Mouse (Mus musculus): Measurements from ENCODE around the gene Dhx58. TPM values are rescaled to one million over a fixed set of nuclear protein-coding genes. Genes with fewer than 3 reads are reported as not detected.

The Dhx58 gene
- polyA plus RNA-seq, 1 experiment from 2014 or later: 0.74 TPM

- 0 out of 2 replicates have a peak overlapping the region, but pooled peaks have one; percentile 65 for H3K27ac ChIP-seq (ENCODE audit: poor library complexity, severe bottlenecking)
- peak overlapping the region; percentile 98 for H3K4me2 ChIP-seq
- H3K4me1 ChIP-seq (replicated peaks): peaks cover 24% of the 10 kb centered on the region
- H3K4me3 ChIP-seq: peak overlapping the region; percentile 99
- peaks cover 7% of the 10 kb centered on the region for H3K27me3 ChIP-seq (replicated peaks)
- peak overlapping the region; percentile 98 for H3K9ac ChIP-seq
- WGBS: 2% methylated on average over 13 of the region's 13 CpGs
- H3K36me3 ChIP-seq: peaks cover 9% of the 10 kb centered on the region; the same call in 1 of the 2 replicates
- H3K9me3 ChIP-seq (replicated peaks): no peaks in the 10 kb centered on the region
- no peak for ATAC-seq (ENCODE audit: insufficient number of reproducible peaks, low FRiP score)
Measured at GRCm38 (mm10) chr11:100737105-100737733, 33.1 kb upstream of the Dhx58 start.

DNA sequence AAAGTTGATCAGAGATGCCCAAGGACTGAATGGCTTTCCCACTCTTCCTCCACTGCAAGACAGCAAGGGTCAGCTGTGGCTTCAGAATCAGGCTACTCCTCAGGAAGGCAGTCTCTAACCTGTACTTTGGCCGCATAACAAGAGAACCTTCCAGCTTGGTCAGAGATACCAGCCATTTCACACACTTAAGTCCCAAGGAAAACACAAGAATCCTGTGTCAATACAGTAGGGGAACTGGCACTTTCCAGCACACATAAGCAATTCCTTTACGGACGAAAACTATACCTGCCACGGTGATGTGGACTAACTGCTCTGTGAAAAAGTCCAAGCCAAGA is 32.6 kb upstream of the Dhx58 start:
- Histone ChIP-seq H3K4me1 (replicated peaks) (peaks cover 24% of the 10 kb centered on the region), H3K9ac (peak overlapping the region; percentile 98), H3K4me3 (peak overlapping the region; percentile 99), H3K27ac (ENCODE audit: poor library complexity, severe bottlenecking) (no peak overlapping the region), H3K4me2 (peak overlapping the region; percentile 98), H3K9me3 (replicated peaks) (no peaks in the 10 kb centered on the region), H3K36me3 (peaks cover 9% of the 10 kb centered on the region; the same call in 1 of the 2 replicates), H3K27me3 (replicated peaks) (peaks cover 7% of the 10 kb centered on the region)
- 59% methylated on average over 4 of the region's 4 CpGs for WGBS
- no peak for ATAC-seq (ENCODE audit: insufficient number of reproducible peaks, low FRiP score)

GRCm38 (mm10) chr11:100735954-100736745 is 32.1 kb upstream of the Dhx58 start:
- 57% methylated on average over 14 of the region's 14 CpGs for WGBS
- Histone ChIP-seq H3K36me3 (peaks cover 9% of the 10 kb centered on the region; the same call in 1 of the 2 replicates), H3K27ac (ENCODE audit: poor library complexity, severe bottlenecking) (0 out of 2 replicates have a peak overlapping the region, but pooled peaks have one; percentile 12)

DNA sequence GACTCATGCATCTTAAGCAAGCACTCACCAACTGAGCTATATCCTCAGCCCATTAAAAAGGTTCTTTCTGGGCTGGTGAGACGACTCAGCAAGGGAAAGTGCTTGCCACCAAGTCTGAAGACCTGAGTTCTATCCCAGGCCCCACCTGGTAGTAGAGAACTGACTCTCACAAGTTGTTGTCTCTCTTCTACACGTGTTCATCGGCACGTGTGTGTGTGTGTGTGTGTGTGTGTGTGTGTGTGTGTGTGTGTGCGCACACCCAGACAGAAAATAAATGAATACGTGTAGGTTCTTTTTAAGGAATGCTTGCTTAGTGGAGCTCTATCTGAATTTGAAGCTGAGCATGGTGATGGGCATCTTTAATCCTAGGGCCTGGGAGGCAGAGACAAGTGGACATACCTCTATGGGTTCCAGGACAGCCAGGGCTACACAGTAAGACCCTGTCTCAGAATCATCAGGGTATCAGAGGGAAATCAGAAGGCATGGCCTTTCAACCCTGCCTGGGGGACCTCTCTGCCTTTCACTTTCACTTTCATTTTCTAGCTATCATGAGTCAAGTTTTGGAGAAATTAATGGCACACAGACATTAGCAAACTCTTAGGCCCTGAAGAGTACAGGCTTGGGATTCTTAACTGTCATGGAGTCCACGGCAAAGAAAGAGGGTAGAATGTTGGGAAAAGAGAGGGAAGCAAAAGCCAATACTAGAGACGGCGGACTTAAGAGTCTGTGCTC is 31.2 kb upstream of the Dhx58 start:
- H3K9me3 ChIP-seq (replicated peaks): no peaks in the 10 kb centered on the region
- ATAC-seq (ENCODE audit: insufficient number of reproducible peaks, low FRiP score): no peak
- 90% methylated on average over 9 of the region's 9 CpGs for WGBS
- peak overlapping the region; percentile 57; the same call in 1 of the 2 replicates for H3K9ac ChIP-seq
- H3K4me3 ChIP-seq: peak overlapping the region; percentile 28
- H3K27ac ChIP-seq (ENCODE audit: poor library complexity, severe bottlenecking): no peak overlapping the region
- H3K4me1 ChIP-seq (replicated peaks): peaks cover 24% of the 10 kb centered on the region
- H3K27me3 ChIP-seq (replicated peaks): peaks cover 4% of the 10 kb centered on the region
- peak overlapping the region; percentile 98 for H3K4me2 ChIP-seq
- H3K36me3 ChIP-seq: peaks cover 9% of the 10 kb centered on the region; the same call in 1 of the 2 replicates

More at GRCm38 (mm10) chr11:100735954-100736745, 32.1 kb upstream of the Dhx58 start:
- Histone ChIP-seq H3K4me3 (peak overlapping the region; percentile 99), H3K9ac (peak overlapping the region; percentile 57), H3K4me2 (peak overlapping the region; percentile 98), H3K27me3 (replicated peaks) (peaks cover 4% of the 10 kb centered on the region), H3K4me1 (replicated peaks) (peaks cover 24% of the 10 kb centered on the region), H3K9me3 (replicated peaks) (no peaks in the 10 kb centered on the region)
- no peak for ATAC-seq (ENCODE audit: insufficient number of reproducible peaks, low FRiP score)

- Histone ChIP-seq H3K4me2 (no peak overlapping the region), H3K27ac (ENCODE audit: poor library complexity, severe bottlenecking) (no peak overlapping the region), H3K27me3 (replicated peaks) (no peaks in the 10 kb centered on the region), H3K36me3 (peaks cover 23% of the 10 kb centered on the region), H3K9me3 (replicated peaks) (no peaks in the 10 kb centered on the region), H3K4me1 (replicated peaks) (peaks cover 5% of the 10 kb centered on the region), H3K9ac (no peak overlapping the region), H3K4me3 (no peak overlapping the region)
- WGBS: 86% methylated on average over 6 of the region's 6 CpGs
- no peak for ATAC-seq (ENCODE audit: insufficient number of reproducible peaks, low FRiP score)
Measured at GRCm38 (mm10) chr11:100730477-100731205, 26.6 kb upstream of the Dhx58 start.

DNA sequence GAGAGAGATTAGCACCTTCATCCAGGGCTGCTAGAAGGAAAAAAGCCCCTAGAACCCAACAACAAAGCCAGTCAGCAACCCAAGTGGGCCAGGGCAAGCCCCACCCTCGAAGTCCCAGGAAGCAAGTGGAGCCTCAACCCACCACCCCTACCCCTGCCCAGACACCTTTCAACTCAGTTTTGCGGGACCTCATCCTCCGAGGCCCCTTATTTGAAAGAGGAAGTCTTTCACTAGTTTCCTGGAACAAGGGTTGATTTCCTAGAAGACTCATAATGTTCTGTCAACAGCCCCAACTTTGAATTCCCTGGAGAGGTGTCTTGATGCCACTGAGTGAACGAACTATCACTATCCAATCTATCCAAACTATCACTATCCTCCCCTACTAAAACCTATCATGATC is 25.9 kb upstream of the Dhx58 start:
- peaks cover 21% of the 10 kb centered on the region for H3K36me3 ChIP-seq
- no peak overlapping the region for H3K4me2 ChIP-seq
- no peaks in the 10 kb centered on the region for H3K9me3 ChIP-seq (replicated peaks)
- 77% methylated on average over 4 of the region's 4 CpGs for WGBS
- H3K27me3 ChIP-seq (replicated peaks): no peaks in the 10 kb centered on the region
- H3K4me3 ChIP-seq: no peak overlapping the region
- no peak overlapping the region for H3K27ac ChIP-seq (ENCODE audit: poor library complexity, severe bottlenecking)
- H3K4me1 ChIP-seq (replicated peaks): peaks cover 5% of the 10 kb centered on the region
- H3K9ac ChIP-seq: no peak overlapping the region
- ATAC-seq (ENCODE audit: insufficient number of reproducible peaks, low FRiP score): no peak

DNA sequence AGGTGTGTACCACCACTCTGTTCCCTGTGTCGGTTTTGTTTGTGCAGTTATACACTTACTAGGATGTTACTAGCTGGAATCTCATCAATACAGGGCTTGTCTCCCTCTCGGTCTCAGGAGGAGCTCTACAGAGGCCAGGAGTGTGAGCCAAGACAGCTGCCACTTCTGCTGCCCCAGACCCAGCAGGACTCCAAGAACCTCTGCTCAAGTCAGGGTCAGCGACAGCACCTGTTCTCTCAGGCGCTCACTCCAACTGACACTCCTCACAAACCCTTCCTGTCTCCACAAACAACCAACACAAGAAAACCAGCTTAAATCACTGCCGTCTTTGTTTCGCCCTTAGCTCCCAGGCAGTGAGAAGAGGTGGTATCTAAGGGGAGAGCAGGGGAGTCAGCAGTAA is 24.5 kb upstream of the Dhx58 start:
- peaks cover 20% of the 10 kb centered on the region for H3K36me3 ChIP-seq
- peaks cover 14% of the 10 kb centered on the region for H3K4me1 ChIP-seq (replicated peaks)
- H3K4me2 ChIP-seq: no peak overlapping the region
- no peak overlapping the region for H3K27ac ChIP-seq (ENCODE audit: poor library complexity, severe bottlenecking)
- no peak overlapping the region for H3K9ac ChIP-seq
- no peak for ATAC-seq (ENCODE audit: insufficient number of reproducible peaks, low FRiP score)
- H3K4me3 ChIP-seq: no peak overlapping the region
- WGBS: 87% methylated on average over 6 of the region's 6 CpGs
- no peaks in the 10 kb centered on the region for H3K9me3 ChIP-seq (replicated peaks)
- H3K27me3 ChIP-seq (replicated peaks): no peaks in the 10 kb centered on the region

- H3K9me3 ChIP-seq (replicated peaks): no peaks in the 10 kb centered on the region
- no peak for ATAC-seq (ENCODE audit: insufficient number of reproducible peaks, low FRiP score)
- H3K4me3 ChIP-seq: no peak overlapping the region
- H3K4me2 ChIP-seq: no peak overlapping the region
- peaks cover 14% of the 10 kb centered on the region for H3K36me3 ChIP-seq
- no peaks in the 10 kb centered on the region for H3K27me3 ChIP-seq (replicated peaks)
- 93% methylated on average over 3 of the region's 3 CpGs for WGBS
- H3K27ac ChIP-seq (ENCODE audit: poor library complexity, severe bottlenecking): no peak overlapping the region
- no peak overlapping the region for H3K9ac ChIP-seq
- peaks cover 24% of the 10 kb centered on the region for H3K4me1 ChIP-seq (replicated peaks)
Measured at GRCm38 (mm10) chr11:100727201-100727600, 23.1 kb upstream of the Dhx58 start.

DNA sequence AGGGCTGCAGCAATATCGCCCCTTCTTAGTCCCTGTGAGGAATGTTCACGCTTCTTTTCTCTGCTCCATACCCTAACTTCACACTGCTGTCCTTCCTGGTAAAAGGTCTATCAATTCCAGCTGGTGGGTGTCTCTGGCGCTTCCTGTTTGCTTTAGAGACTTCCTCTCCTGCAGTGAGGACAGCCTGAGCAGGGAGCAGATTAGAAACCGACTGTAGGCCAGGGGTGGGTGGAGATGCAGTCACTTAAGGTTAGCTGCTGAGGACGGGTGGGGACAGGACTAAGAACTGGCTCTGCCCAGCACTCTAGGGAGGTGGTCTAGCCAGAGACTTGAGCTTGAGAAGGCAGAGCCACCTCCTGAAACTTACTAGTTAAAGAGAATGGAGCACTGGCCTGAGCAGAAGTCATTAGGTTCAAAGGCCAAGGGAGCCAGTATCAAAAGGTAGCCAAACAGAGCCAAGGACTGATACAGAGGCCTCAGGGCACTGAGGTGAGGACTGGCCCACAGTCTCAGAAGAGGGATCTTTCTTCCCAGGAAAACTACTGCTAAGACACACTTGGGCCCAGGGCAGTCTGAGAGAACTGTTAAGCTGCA is 20.9 kb upstream of the Dhx58 start:
- Histone ChIP-seq H3K4me2 (no peak overlapping the region; the same call in 1 of the 2 replicates), H3K9me3 (replicated peaks) (no peaks in the 10 kb centered on the region), H3K9ac (peak overlapping the region; percentile 29; the same call in 1 of the 2 replicates), H3K27me3 (replicated peaks) (no peaks in the 10 kb centered on the region), H3K27ac (ENCODE audit: poor library complexity, severe bottlenecking) (peak overlapping the region; percentile 69), H3K36me3 (peaks cover 14% of the 10 kb centered on the region), H3K4me3 (no peak overlapping the region), H3K4me1 (replicated peaks) (peaks cover 46% of the 10 kb centered on the region)
- ATAC-seq (ENCODE audit: insufficient number of reproducible peaks, low FRiP score): peak; percentile 60
- 31% methylated on average over 5 of the region's 5 CpGs for WGBS

DNA sequence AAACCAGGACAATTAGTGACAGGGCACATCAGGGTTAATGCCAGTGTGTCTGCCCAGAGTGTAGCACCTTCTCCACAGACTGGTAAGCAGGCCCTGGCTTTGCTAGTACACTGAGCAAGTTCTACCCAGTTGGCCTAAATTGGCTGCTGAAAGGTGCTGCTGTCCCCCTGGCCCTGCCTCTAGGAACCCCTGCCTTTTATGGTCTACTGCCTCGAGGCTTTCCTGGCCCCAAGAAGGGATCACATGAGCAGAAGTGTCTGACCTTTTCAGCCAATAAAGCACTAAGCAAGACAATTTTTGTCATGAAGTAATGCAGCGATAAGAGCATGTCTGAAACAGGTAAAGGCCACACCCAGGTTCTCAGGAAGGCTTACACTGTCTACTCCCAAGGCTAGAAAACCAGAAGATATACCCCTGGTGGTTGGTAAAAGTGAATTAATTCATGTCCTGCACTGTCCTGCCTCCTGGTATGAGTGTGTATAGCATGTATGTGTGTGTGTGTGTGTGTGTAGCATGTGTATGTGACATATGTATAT is 18.5 kb upstream of the Dhx58 start:
- peaks cover 18% of the 10 kb centered on the region for H3K36me3 ChIP-seq
- 51% methylated on average over 2 of the region's 2 CpGs for WGBS
- no peaks in the 10 kb centered on the region for H3K27me3 ChIP-seq (replicated peaks)
- peak overlapping the region; percentile 50 for H3K9ac ChIP-seq
- H3K4me1 ChIP-seq (replicated peaks): peaks cover 50% of the 10 kb centered on the region
- H3K4me3 ChIP-seq: no peak overlapping the region
- no peaks in the 10 kb centered on the region for H3K9me3 ChIP-seq (replicated peaks)
- no peak for ATAC-seq (ENCODE audit: insufficient number of reproducible peaks, low FRiP score)
- peak overlapping the region; percentile 82 for H3K27ac ChIP-seq (ENCODE audit: poor library complexity, severe bottlenecking)
- peak overlapping the region; percentile 27; the same call in 1 of the 2 replicates for H3K4me2 ChIP-seq
